20 mouse cellular contexts compared by ENCODE assay signal in the genomic region with DNA sequence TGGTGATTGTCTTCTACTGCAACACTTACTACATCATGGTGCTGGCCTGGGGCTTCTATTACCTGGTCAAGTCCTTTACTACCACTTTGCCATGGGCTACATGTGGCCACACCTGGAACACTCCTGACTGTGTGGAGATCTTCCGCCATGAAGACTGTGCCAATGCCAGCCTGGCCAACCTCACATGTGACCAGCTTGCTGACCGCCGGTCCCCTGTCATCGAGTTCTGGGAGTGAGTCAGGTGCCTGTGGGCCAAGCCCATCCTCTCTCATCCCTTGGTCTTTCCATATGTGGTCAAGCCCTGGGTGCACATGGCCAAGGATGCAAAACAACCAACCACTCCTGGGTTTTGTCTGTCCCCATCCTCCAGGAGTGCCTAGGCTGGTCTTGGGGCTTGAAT. TPM values are rescaled to one million over a fixed set of nuclear protein-coding genes. Genes with fewer than 3 reads are reported as not detected.
DNase-seq lines count a peak whose midpoint lies in the region; TF ChIP-seq lines count a peak whose summit lies in the region.
"Had no signal": no experiment of that assay in that cellular context is flagged by ENCODE, and none has a peak within 500 bp of the region (broad histone marks: within the 10 kb centered on the region; RNA-seq: fewer than 3 reads in every experiment).

No protein-coding gene starts in this region.

- H3K27me3 ChIP-seq in small intestine, adult 2 months (ENCODE audit: control insufficient read depth, insufficient read depth, low read length) = no peaks in the 10 kb centered on the region
- H3K27me3 ChIP-seq: CH12.LX, Patski had no signal

- WGBS in small intestine, adult 2 months = 95% methylated on average over 4 of the region's 4 CpGs

- TF ChIP-seq POLR2A in small intestine, adult 2 months (IDR thresholded peaks at IDR 0.05; ENCODE audit: low read depth, low read length) = no peak

- H3K4me3 ChIP-seq in gastrocnemius, adult 2 months = peak overlapping the region; percentile 90
- H3K4me3 ChIP-seq in small intestine, adult 2 months (ENCODE audit: low read depth, low read length) = peak overlapping the region; percentile 34; the same call in 1 of the 2 replicates

- TF ChIP-seq CTCF in gastrocnemius, adult 2 months (IDR thresholded peaks at IDR 0.05) = no peak
- TF ChIP-seq CTCF in small intestine, adult 2 months (IDR thresholded peaks at IDR 0.05; ENCODE audit: extremely low read depth, insufficient read length, insufficient replicate concordance, low read depth, low read length) = no peak

- peak overlapping the region; percentile 24; the same call in 1 of the 2 replicates for H3K27ac ChIP-seq in gastrocnemius, adult 2 months
- H3K27ac ChIP-seq in small intestine, adult 2 months (ENCODE audit: insufficient read depth, low read depth, low read length) = no peak overlapping the region

- H3K4me1 ChIP-seq in small intestine, adult 2 months (ENCODE audit: control insufficient read depth, insufficient read depth, insufficient read length, low read length) = 0 out of 2 replicates have a peak, but pooled peaks cover 2% of the 10 kb centered on the region

- peak; percentile 50 for DNase-seq in gastrocnemius, adult 2 months
- no peak for DNase-seq in gastrocnemius, postnatal 36 days
- peak; percentile 84 for DNase-seq in heart, adult 11 months
- DNase-seq in heart, adult 8-10 months (ENCODE audit: low spot score) = no peak
- DNase-seq in left cerebral cortex, postnatal 36 days (ENCODE audit: low spot score in 2 of 2) = no peak
- DNase-seq: adrenal gland, adult 2 months; adrenal gland, adult 8-10 months; adrenal gland, postnatal 10 days; adrenal gland, postnatal 14 days; adrenal gland, postnatal 25 days; adrenal gland, postnatal 36 days; B cell, adult 2 months; cerebellum, adult 11 months; cerebellum, adult 11-12 months; cerebellum, adult 18-20 months had no signal

- H3K36me3 ChIP-seq in small intestine, adult 2 months (ENCODE audit: control insufficient read depth, insufficient read depth, low read length) = peaks cover 54% of the 10 kb centered on the region

- intact Hi-C loops in gastrocnemius, adult 2 months (cut with DNase I) = no loop called here
- intact Hi-C loops in gastrocnemius, postnatal 36 days (cut with DNase I) = no loop called here
- intact Hi-C loops in left cerebral cortex, postnatal 36 days (cut with DNase I) = no loop called here

RNA-seq across cellular contexts. Expression of gene Slc6a8, which starts 3.7 kb away (rescaled TPM):
- total RNA-seq in gastrocnemius, adult 2 months (2021) = 100 to 1,000 TPM; 125 to 154 TPM
- total RNA-seq in gastrocnemius, postnatal 36 days (2021) = 100 to 1,000 TPM; 105 to 106 TPM
- total RNA-seq in heart, adult 8-10 months (2022) = 100 to 1,000 TPM; 157 to 195 (median 180) TPM
- 308 and 930 TPM in 2 replicates for polyA plus RNA-seq in small intestine, adult 2 months (2012; rRNA removed)
- 100 to 1,000 TPM in 1 of 2 experiments, 10 to 100 TPM in 1; 98.6 to 104 TPM for total RNA-seq in left cerebral cortex, postnatal 36 days (2021)

RNA-seq across cellular contexts. Expression of gene Pnck, which starts 16.8 kb away (rescaled TPM):
- 10 to 100 TPM in 1 of 2 experiments, 1 to 10 TPM in 1; 8.1 to 10.6 TPM for total RNA-seq in gastrocnemius, adult 2 months (2021)
- 10 to 100 TPM in 1 of 2 experiments, 1 to 10 TPM in 1; 8.2 to 11.4 TPM for total RNA-seq in gastrocnemius, postnatal 36 days (2021)
- 1 to 10 TPM; 5.2 to 9.5 (median 8.1) TPM for total RNA-seq in heart, adult 8-10 months (2022)
- polyA plus RNA-seq in small intestine, adult 2 months (2012; rRNA removed) = 4.5 and 5.8 TPM in 2 replicates
- 10 to 100 TPM; 84.2 to 96.1 TPM for total RNA-seq in left cerebral cortex, postnatal 36 days (2021)
- total RNA-seq: CH12.LX, G1E, MEL had no signal
- polyA plus RNA-seq: G1E had no signal

RNA-seq across cellular contexts. Expression of gene Dusp9, which starts 37.4 kb away (rescaled TPM):
- not detected for total RNA-seq in gastrocnemius, adult 2 months (2021)
- not detected for total RNA-seq in gastrocnemius, postnatal 36 days (2021)
- total RNA-seq in heart, adult 8-10 months (2022) = under 1 TPM in 1 of 4 experiments, not detected in 3; 0.19 TPM
- 0.23 and 1.1 TPM in 2 replicates for polyA plus RNA-seq in small intestine, adult 2 months (2012; rRNA removed)
- total RNA-seq in left cerebral cortex, postnatal 36 days (2021) = 1 to 10 TPM in 1 of 2 experiments, under 1 TPM in 1; 0.75 to 1.0 TPM

RNA-seq across cellular contexts. Expression of gene Bcap31, which starts 39.3 kb away (rescaled TPM):
- 10 to 100 TPM; 48.5 to 55.8 TPM for total RNA-seq in gastrocnemius, adult 2 months (2021)
- 10 to 100 TPM; 45.9 to 47.7 TPM for total RNA-seq in gastrocnemius, postnatal 36 days (2021)
- 10 to 100 TPM; 65.8 to 86.6 (median 78.8) TPM for total RNA-seq in heart, adult 8-10 months (2022)
- 19.0 and 33.3 TPM in 2 replicates for polyA plus RNA-seq in small intestine, adult 2 months (2012; rRNA removed)
- total RNA-seq in left cerebral cortex, postnatal 36 days (2021) = 10 to 100 TPM; 77.9 to 83.8 TPM

RNA-seq across cellular contexts. Expression of gene Abcd1, which starts 39.7 kb away (rescaled TPM):
- total RNA-seq in gastrocnemius, adult 2 months (2021) = 10 to 100 TPM; 20.1 to 24.2 TPM
- total RNA-seq in gastrocnemius, postnatal 36 days (2021) = 10 to 100 TPM; 23.0 to 25.3 TPM
- 10 to 100 TPM; 26.6 to 29.7 (median 28.2) TPM for total RNA-seq in heart, adult 8-10 months (2022)
- polyA plus RNA-seq in small intestine, adult 2 months (2012; rRNA removed) = 49.3 and 99.9 TPM in 2 replicates
- total RNA-seq in left cerebral cortex, postnatal 36 days (2021) = 10 to 100 TPM; 11.8 to 13.6 TPM

Comparison
In these comparisons a context has a peak if more than half of its experiments do, and no peak if none do; other contexts are left out.
1. DNase-seq: peak in gastrocnemius, adult 2 months (single experiment) and heart, adult 11 months (single experiment); none in gastrocnemius, postnatal 36 days (0 of 2), heart, adult 8-10 months (single experiment) and left cerebral cortex, postnatal 36 days (0 of 2).
2. RNA of gene Pnck, which starts 16.8 kb away (total RNA-seq): 84.2 to 96.1 TPM in left cerebral cortex, postnatal 36 days; 8.2 to 11.4 TPM in gastrocnemius, postnatal 36 days, 8.1 to 10.6 TPM in gastrocnemius, adult 2 months and 5.2 to 9.5 TPM in heart, adult 8-10 months; every median in the first group is over 4 times any median in the second.